In the genomic region with DNA sequence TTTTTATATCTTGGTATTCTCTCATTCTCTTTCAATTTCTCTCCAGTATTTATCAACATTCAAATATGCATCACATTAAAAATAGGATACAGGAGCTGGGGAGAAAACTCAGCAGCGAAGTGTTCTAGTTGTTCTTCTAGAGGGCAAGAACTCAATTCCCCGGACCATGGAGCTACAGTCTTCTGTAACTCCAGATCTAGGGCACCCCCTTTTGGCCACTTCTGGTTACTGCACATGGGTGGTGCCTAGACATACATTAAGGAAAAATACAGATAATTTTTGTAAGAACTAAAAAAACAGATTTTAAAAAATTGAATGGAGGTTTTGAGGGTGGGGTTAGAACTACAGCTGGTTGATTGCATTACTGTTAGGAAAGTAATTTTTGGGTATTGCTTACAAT, we compare ENCODE assay signal across 8 mouse cellular contexts.
DNase-seq lines count a peak whose midpoint lies in the region; ATAC-seq lines count a peak whose summit lies in the region.

No protein-coding gene starts in this region.

- ATAC-seq in granulocyte monocyte progenitor cell, adult 5-6 weeks (replicated peaks; ENCODE audit: poor library complexity, severe bottlenecking) = peak; percentile 79

- DNase-seq in cerebellum, adult 18-20 months = peak; percentile 19 to 25
- no peak for DNase-seq in cerebellum, adult 11 months
- DNase-seq in layer of hippocampus, adult 11-12 months (ENCODE audit: low spot score) = peak; percentile 48
- no peak for DNase-seq in layer of hippocampus, postnatal 36 days
- DNase-seq in adrenal gland, postnatal 36 days = peak; percentile 62 to 64
- peak; percentile 36 for DNase-seq in lung, postnatal 10 days
- no peak for DNase-seq in thymus, postnatal 10 days (ENCODE audit: low spot score in 2 of 2)

Comparison
In these comparisons a context has a peak if more than half of its experiments do, and no peak if none do; other contexts are left out.
1. DNase-seq: peak in cerebellum, adult 18-20 months (2 of 2), layer of hippocampus, adult 11-12 months (single experiment), adrenal gland, postnatal 36 days (2 of 2) and lung, postnatal 10 days (single experiment); none in cerebellum, adult 11 months (single experiment), layer of hippocampus, postnatal 36 days (0 of 2) and thymus, postnatal 10 days (0 of 2).